Mouse (Mus musculus) midbrain, embryonic 11.5 days (tissue): ENCODE measurements around the gene Slc19a3. TPM values are rescaled to one million over a fixed set of nuclear protein-coding genes. Genes with fewer than 3 reads are reported as not detected.

Experiments used
- ATAC-seq: fragments of 200-750 bp; cut with Nextera tagmentation; 2 replicates; pipeline ENCODE4 v1.8.0; 2017; ENCODE audit warnings: moderate TSS enrichment, moderate library complexity; ENCODE audit not compliant: low FRiP score
- DNase-seq: peaks from one replicate; pipeline ENCODE4 v3.0.0; 2015; ENCODE audit warnings: low spot score; ENCODE audit errors: missing footprints
- H3K27ac ChIP-seq: fragments of 300-500 bp; sonication (generic); 2 replicates; pipeline ENCODE4 v1.5.1; 2014; ENCODE audit warnings: low read depth, low read length
- H3K27me3 ChIP-seq: fragments of 300-500 bp; sonication (generic); 2 replicates; pipeline ENCODE4 v1.6.1; 2014; ENCODE audit warnings: mild to moderate bottlenecking, low read length, moderate library complexity, mixed read lengths; ENCODE audit not compliant: control insufficient read depth, insufficient read depth
- H3K36me3 ChIP-seq: fragments of 300-500 bp; sonication (generic); 2 replicates; pipeline ENCODE4 v1.6.1; 2014; ENCODE audit warnings: mild to moderate bottlenecking, low read length, moderate library complexity, mixed read lengths; ENCODE audit not compliant: control insufficient read depth, insufficient read depth
- H3K4me1 ChIP-seq: fragments of 300-500 bp; sonication (generic); 2 replicates; pipeline ENCODE4 v1.6.1; 2014; ENCODE audit warnings: low read length; ENCODE audit not compliant: control insufficient read depth, insufficient read depth
- H3K4me2 ChIP-seq: fragments of 300-500 bp; sonication (generic); 2 replicates; pipeline ENCODE4 v1.6.1; 2014; ENCODE audit warnings: mild to moderate bottlenecking, moderate library complexity
- H3K4me3 ChIP-seq: fragments of 300-500 bp; sonication (generic); 2 replicates; pipeline ENCODE4 v1.5.1; 2014; ENCODE audit warnings: low read depth, low read length
- H3K9ac ChIP-seq: fragments of 300-500 bp; sonication (generic); 2 replicates; pipeline ENCODE4 v1.6.1; 2014; ENCODE audit warnings: low read length
- H3K9me3 ChIP-seq: fragments of 300-500 bp; sonication (generic); 2 replicates; pipeline ENCODE4 v1.6.1; 2016; ENCODE audit warnings: low read length; ENCODE audit not compliant: control insufficient read depth
- WGBS: fragments of 180-500 bp; shearing (Covaris S2); extraction: QIAGEN DNeasy Blood & Tissue Kit; methylation state at CpG from one replicate; pipeline ENCODE4 v1.1.7; 2014; 5-methylcytosine and 5-hydroxymethylcytosine counted together
- polyA plus RNA-seq: library from polyadenylated mRNA; unstranded; fragments of >200 nt; fragmentation: Nextera tagmentation; extraction: Ambion mirVana; gene quantifications from 2 replicates; pipeline ENCODE4 v1.2.1, GENCODE M21; 2014

The Slc19a3 gene
- polyA plus RNA-seq, 1 experiment from 2014 or later, result 0.83 TPM

DNA sequence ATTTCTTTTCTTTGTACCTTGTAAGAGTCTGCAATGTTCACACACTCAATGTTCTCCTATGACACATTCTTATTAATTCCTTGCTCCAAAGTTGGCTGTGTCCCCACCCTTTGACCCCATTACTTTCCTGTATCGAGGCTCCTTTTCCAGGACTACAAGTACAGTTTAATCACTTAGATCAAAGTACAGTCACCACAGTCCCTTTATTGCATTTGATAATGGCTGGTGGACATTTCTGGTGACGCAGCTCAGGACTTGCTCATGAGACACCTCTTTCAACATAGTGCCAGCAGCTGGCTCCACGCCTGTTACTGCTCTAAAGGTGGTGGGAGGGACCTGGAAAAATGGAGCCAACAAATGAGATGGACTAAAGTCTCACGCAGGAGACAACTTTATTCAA, 47.2 kb downstream of the Slc19a3 start:
- DNase-seq (no peak), ATAC-seq (no peak)
- Histone ChIP-seq H3K27ac (no peak overlapping the region), H3K9ac (no peak overlapping the region), H3K4me3 (no peak overlapping the region), H3K4me1 (no peaks in the 10 kb centered on the region), H3K27me3 (no peaks in the 10 kb centered on the region), H3K9me3 (no peaks in the 10 kb centered on the region), H3K4me2 (no peak overlapping the region), H3K36me3 (no peaks in the 10 kb centered on the region)
- WGBS, result 80% methylated on average over 4 of the region's 4 CpGs

DNA sequence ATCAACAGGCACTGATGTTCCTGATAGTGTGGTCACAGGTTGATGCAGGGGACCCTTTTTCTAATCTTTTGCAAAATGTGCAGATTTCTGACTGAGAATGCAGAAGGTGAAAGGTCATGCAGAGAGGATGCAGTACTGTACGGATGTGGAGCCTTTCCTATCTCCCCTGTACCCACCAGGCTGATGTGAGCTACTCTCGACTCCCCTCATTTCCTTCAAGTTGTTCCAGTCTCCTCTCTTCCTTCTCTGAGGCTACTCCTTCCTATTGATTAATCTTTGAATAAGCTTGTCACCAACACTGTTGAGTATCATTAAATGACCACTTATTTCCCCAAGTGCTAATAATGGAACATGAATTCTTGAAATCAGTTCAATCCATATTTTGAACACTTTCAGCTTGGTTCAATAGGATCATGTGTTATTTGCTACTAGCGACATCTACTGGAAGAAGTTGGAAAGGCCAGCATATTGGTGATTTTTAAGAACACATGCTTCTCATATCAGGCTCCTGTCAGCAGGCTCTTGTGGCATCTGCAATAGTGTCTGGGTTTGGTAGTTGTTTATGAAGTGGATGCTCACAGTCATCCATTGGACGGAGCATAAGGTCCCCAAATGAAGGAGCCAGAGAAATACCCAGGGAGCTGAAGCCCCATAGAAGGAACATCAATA, 50.6 kb downstream of the Slc19a3 start:
- Histone ChIP-seq H3K27me3 (no peaks in the 10 kb centered on the region), H3K4me1 (no peaks in the 10 kb centered on the region), H3K4me2 (no peak overlapping the region), H3K36me3 (no peaks in the 10 kb centered on the region), H3K9ac (no peak overlapping the region), H3K27ac (no peak overlapping the region), H3K4me3 (no peak overlapping the region), H3K9me3 (peaks cover 5% of the 10 kb centered on the region)
- DNase-seq (peak; percentile 93), ATAC-seq (peak; percentile 59; the same call in 1 of the 2 replicates)
- 38% methylated on average over 4 of the region's 4 CpGs for WGBS

DNA sequence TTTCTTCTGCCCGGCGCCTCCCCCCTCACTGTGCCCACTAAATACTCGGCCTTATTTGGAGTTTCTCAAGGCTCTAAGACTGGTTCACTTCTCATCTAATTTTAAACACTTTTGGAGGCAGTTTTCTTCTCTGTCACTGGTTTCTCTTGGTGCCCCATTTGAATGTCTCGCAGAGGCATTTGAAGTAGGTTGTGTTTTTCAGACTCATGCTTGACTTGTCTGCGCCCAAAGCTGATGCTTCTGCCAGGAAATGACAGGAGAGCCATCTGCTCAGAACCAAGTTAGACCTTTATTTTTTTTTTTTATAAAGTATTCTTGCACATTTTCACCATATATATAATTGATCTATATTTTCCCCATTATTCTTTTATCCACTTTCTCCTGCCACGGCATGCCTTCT, 51.5 kb downstream of the Slc19a3 start:
- no peaks in the 10 kb centered on the region for H3K27me3 ChIP-seq
- no peak overlapping the region for H3K9ac ChIP-seq
- H3K4me1 ChIP-seq, result no peaks in the 10 kb centered on the region
- H3K4me3 ChIP-seq, result no peak overlapping the region
- H3K9me3 ChIP-seq, result peaks cover 5% of the 10 kb centered on the region
- DNase-seq (no peak), ATAC-seq (no peak)
- H3K36me3 ChIP-seq, result no peaks in the 10 kb centered on the region
- H3K27ac ChIP-seq, result no peak overlapping the region
- no peak overlapping the region for H3K4me2 ChIP-seq
- WGBS, result 92% methylated on average over 6 of the region's 6 CpGs

DNA sequence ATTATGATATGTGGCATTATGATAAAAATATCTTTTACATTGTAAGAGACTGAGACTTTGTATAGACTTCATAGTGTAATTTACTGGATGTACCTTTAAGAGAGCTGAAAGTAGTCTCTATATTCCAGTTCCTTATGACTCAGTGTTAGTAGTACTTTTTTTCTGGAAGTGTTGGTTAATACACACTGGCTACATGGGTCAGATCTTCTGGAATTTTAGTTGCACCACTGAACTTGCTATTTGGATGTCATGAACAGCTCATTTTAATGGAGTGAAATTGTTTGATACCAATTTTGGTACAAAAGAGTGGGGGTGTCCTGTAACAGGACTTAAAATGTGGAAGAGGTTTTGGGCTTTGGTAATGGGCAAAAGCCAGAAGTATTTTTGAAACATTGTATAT, 60.4 kb downstream of the Slc19a3 start:
- no peaks in the 10 kb centered on the region for H3K4me1 ChIP-seq
- no peak overlapping the region for H3K9ac ChIP-seq
- H3K36me3 ChIP-seq, result no peaks in the 10 kb centered on the region
- H3K27me3 ChIP-seq, result no peaks in the 10 kb centered on the region
- DNase-seq (no peak), ATAC-seq (no peak)
- H3K27ac ChIP-seq, result no peak overlapping the region
- no peak overlapping the region for H3K4me2 ChIP-seq
- no peak overlapping the region for H3K4me3 ChIP-seq
- H3K9me3 ChIP-seq, result no peaks in the 10 kb centered on the region

DNA sequence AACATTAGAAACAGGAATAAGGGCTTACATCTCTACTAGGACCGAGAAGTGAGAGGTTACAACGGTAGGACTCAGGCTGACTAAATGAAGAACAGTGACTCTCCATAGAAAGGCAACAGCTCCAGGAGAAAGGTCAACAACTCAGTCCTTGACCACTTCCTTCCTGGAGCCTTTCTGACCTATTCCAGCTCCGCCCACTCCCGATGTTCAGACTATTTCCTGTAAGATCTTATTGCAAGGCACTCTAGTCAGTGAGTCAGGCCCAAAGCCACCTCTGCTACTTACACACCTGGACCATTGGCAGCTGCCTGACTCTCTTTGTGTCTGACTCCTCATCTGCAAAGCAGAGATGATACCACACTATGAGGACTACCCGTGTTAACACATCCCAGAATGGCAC, 62.5 kb downstream of the Slc19a3 start:
- Histone ChIP-seq H3K4me2 (no peak overlapping the region), H3K27me3 (no peaks in the 10 kb centered on the region), H3K36me3 (no peaks in the 10 kb centered on the region), H3K9ac (no peak overlapping the region), H3K27ac (no peak overlapping the region), H3K4me1 (no peaks in the 10 kb centered on the region), H3K9me3 (no peaks in the 10 kb centered on the region), H3K4me3 (no peak overlapping the region)
- DNase-seq (no peak), ATAC-seq (no peak)
- WGBS, result 84% methylated on average over 5 of the region's 5 CpGs

DNA sequence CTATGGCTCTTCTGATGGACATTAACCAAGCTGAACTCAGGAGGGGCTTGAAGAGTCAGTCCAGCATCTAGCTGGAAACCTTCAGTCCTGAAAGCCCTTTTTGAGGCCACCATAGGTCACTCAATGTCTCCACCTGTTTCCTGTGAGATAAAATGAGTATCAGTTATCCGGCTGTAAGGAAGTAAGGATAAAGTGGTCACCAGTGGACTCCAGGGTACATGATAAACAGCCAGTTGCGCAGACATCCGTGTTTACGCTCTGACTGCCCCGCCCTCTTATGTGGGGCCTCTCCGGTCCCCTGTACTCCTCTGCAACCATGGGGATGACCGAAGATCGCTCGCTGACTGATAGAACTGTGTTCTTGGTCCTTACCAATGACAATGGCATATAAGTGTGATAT, 63.9 kb downstream of the Slc19a3 start:
- no peak overlapping the region for H3K27ac ChIP-seq
- no peaks in the 10 kb centered on the region for H3K36me3 ChIP-seq
- H3K4me1 ChIP-seq, result no peaks in the 10 kb centered on the region
- H3K27me3 ChIP-seq, result no peaks in the 10 kb centered on the region
- no peak for DNase-seq
- 88% methylated on average over 9 of the region's 9 CpGs for WGBS
- no peak overlapping the region for H3K4me3 ChIP-seq
- ATAC-seq, result no peak
- no peak overlapping the region for H3K4me2 ChIP-seq
- H3K9ac ChIP-seq, result no peak overlapping the region
- no peaks in the 10 kb centered on the region for H3K9me3 ChIP-seq

DNA sequence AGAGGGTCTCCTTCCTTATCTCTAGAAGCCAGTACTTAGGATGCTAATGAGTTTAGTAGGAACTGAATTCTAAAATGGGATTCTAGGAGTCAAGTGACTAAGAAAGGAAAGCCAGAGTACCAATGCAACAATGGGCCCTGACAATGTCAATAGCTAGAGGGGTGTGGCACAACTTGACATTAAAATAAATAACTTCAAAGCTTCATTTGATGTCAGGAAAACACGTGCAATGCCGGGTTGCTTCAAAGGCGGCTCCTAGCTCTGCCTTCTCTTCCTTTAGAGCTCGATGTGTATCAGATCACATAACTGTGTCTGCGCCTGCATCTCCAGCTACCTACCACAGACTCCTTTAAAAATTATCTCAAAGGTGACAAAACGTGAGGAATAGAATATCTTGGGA, 64.3 kb downstream of the Slc19a3 start:
- WGBS, result 77% methylated on average over 6 of the region's 6 CpGs
- DNase-seq (no peak), ATAC-seq (no peak)
- Histone ChIP-seq H3K4me1 (no peaks in the 10 kb centered on the region), H3K27ac (no peak overlapping the region), H3K4me3 (no peak overlapping the region), H3K4me2 (no peak overlapping the region), H3K36me3 (no peaks in the 10 kb centered on the region), H3K9me3 (no peaks in the 10 kb centered on the region), H3K27me3 (no peaks in the 10 kb centered on the region), H3K9ac (no peak overlapping the region)

DNA sequence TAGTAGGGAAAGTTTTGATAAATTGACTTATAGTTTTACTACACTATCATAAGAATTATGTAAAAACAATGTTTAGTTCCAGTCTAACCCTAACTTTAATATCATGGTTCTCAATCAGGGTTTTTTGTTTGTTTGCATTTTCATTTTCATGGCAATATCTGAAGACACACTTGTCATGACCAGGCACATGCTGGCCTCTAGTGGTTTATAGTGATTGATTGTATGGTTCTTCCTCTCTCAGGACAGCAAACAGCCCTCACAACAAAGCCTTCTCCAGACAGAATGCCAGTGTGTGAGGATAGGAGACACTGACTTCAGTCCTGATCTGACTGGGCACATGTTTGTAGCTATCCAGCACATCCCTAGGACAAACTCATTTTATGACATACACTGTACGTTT, 65.0 kb downstream of the Slc19a3 start:
- no peak overlapping the region for H3K27ac ChIP-seq
- no peaks in the 10 kb centered on the region for H3K27me3 ChIP-seq
- no peak for DNase-seq
- no peak for ATAC-seq
- H3K4me1 ChIP-seq, result no peaks in the 10 kb centered on the region
- H3K36me3 ChIP-seq, result no peaks in the 10 kb centered on the region
- no peak overlapping the region for H3K9ac ChIP-seq
- 93% methylated on average over 1 of the region's 1 CpGs for WGBS
- H3K4me2 ChIP-seq, result no peak overlapping the region
- H3K4me3 ChIP-seq, result no peak overlapping the region
- no peaks in the 10 kb centered on the region for H3K9me3 ChIP-seq

DNA sequence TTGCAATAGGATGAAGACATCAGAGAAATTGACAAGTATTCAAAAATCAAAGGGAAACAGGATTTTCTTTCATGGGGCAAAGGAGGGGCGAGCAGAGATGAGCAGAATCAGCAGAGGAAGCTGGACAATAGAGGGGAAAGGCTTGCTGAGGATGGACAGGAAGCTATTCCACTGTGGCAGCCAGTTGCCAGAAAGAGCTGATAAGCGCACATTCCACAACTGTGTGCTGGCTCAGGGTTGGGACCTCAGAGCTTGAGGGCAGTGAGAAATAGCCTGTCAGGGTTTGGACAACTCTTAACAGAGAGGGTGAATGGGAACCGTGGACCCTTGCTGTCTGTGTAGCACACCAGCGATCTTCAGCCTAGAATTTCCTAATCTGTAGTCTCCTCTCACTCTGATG, 66.2 kb downstream of the Slc19a3 start:
- H3K27me3 ChIP-seq, result no peaks in the 10 kb centered on the region
- 47% methylated on average over 4 of the region's 4 CpGs for WGBS
- no peak overlapping the region for H3K9ac ChIP-seq
- no peak overlapping the region for H3K27ac ChIP-seq
- ATAC-seq (no peak), DNase-seq (peak; percentile 87)
- no peaks in the 10 kb centered on the region for H3K36me3 ChIP-seq
- H3K4me3 ChIP-seq, result no peak overlapping the region
- H3K4me2 ChIP-seq, result no peak overlapping the region
- no peaks in the 10 kb centered on the region for H3K4me1 ChIP-seq
- H3K9me3 ChIP-seq, result no peaks in the 10 kb centered on the region
